Mouse (Mus musculus) embryonic facial prominence, embryonic 11.5 days (tissue): ENCODE measurements at regions not wholly inside any gene's neighbourhood (a gene's known extent, or its start where the extent isn't known, plus 50 kb on each side); places are given as distances from the start of the nearest gene placed in this dataset.

Source experiments
- ATAC-seq: fragments of 200-750 bp; cut with Nextera tagmentation; replicated peaks from 2 replicates; pipeline ENCODE4 v1.8.0; 2017; ENCODE audit warnings: low read depth; ENCODE audit not compliant: insufficient number of reproducible peaks, low FRiP score, low TSS enrichment
- DNase-seq: peaks from one replicate; pipeline ENCODE4 v3.0.0-alpha.2; 2015; ENCODE audit warnings: low spot score
- H3K27ac ChIP-seq: fragments of 300-500 bp; sonication (generic); replicated peaks from 2 replicates; pipeline ENCODE4 v1.5.1; 2014; ENCODE audit warnings: mild to moderate bottlenecking, low read depth, low read length, control low read depth
- H3K27me3 ChIP-seq: fragments of 300-500 bp; sonication (generic); 2 replicates; pipeline ENCODE4 v1.6.1; 2014; ENCODE audit warnings: mild to moderate bottlenecking, low read length, moderate library complexity, mixed read lengths; ENCODE audit not compliant: control insufficient read depth, insufficient read depth
- H3K36me3 ChIP-seq: fragments of 300-500 bp; sonication (generic); replicated peaks from 2 replicates; pipeline ENCODE4 v1.6.1; 2014; ENCODE audit warnings: low read depth, mild to moderate bottlenecking, low read length, moderate library complexity, mixed read lengths; ENCODE audit not compliant: control insufficient read depth, insufficient read depth
- H3K4me1 ChIP-seq: fragments of 300-500 bp; sonication (generic); 2 replicates; pipeline ENCODE4 v1.6.1; 2014; ENCODE audit warnings: low read length, mixed read lengths; ENCODE audit not compliant: control insufficient read depth, insufficient read depth
- H3K4me2 ChIP-seq: fragments of 300-500 bp; sonication (generic); 2 replicates; pipeline ENCODE4 v1.6.1; 2014; ENCODE audit warnings: low read depth, mild to moderate bottlenecking, control low read depth, low read length, moderate library complexity
- H3K4me3 ChIP-seq: fragments of 300-500 bp; sonication (generic); 2 replicates; pipeline ENCODE4 v1.5.1; 2014; ENCODE audit warnings: low read depth, low read length, control low read depth
- H3K9ac ChIP-seq: fragments of 300-500 bp; sonication (generic); replicated peaks from 2 replicates; pipeline ENCODE4 v1.6.1; 2014; ENCODE audit warnings: mild to moderate bottlenecking, control low read depth, low read length
- H3K9me3 ChIP-seq: fragments of 300-500 bp; sonication (generic); replicated peaks from 2 replicates; pipeline ENCODE4 v1.6.1; 2016; ENCODE audit warnings: mild to moderate bottlenecking, low read length, inconsistent platforms, mixed read lengths; ENCODE audit not compliant: control insufficient read depth
- WGBS: fragments of 180-500 bp; shearing (Covaris S2); extraction: QIAGEN DNeasy Blood & Tissue Kit; methylation state at CpG from one replicate; pipeline ENCODE4 v1.1.7; 2014; 5-methylcytosine and 5-hydroxymethylcytosine counted together

GRCm38 (mm10) chr9:61170921-61171320 lies 201.2 kb upstream of the Tle3 start:
- H3K9ac ChIP-seq = no peak overlapping the region
- no peaks in the 10 kb centered on the region for H3K27me3 ChIP-seq
- WGBS = 90% methylated on average over 6 of the region's 6 CpGs
- H3K4me3 ChIP-seq = no peak overlapping the region
- no peak overlapping the region for H3K4me2 ChIP-seq
- H3K9me3 ChIP-seq = no peaks in the 10 kb centered on the region
- H3K36me3 ChIP-seq = no peaks in the 10 kb centered on the region
- ATAC-seq (no peak), DNase-seq (no peak)
- no peaks in the 10 kb centered on the region for H3K4me1 ChIP-seq
- H3K27ac ChIP-seq = no peak overlapping the region

- no peaks in the 10 kb centered on the region for H3K36me3 ChIP-seq
- no peak overlapping the region for H3K9ac ChIP-seq
- DNase-seq = no peak
- H3K27me3 ChIP-seq = no peaks in the 10 kb centered on the region
- no peak overlapping the region for H3K4me2 ChIP-seq
- no peak for ATAC-seq
- no peaks in the 10 kb centered on the region for H3K9me3 ChIP-seq
- H3K27ac ChIP-seq = no peak overlapping the region
- no peak overlapping the region for H3K4me3 ChIP-seq
- no peaks in the 10 kb centered on the region for H3K4me1 ChIP-seq
Measured at GRCm38 (mm10) chr9:61172421-61172820, 199.7 kb upstream of the Tle3 start.

DNA sequence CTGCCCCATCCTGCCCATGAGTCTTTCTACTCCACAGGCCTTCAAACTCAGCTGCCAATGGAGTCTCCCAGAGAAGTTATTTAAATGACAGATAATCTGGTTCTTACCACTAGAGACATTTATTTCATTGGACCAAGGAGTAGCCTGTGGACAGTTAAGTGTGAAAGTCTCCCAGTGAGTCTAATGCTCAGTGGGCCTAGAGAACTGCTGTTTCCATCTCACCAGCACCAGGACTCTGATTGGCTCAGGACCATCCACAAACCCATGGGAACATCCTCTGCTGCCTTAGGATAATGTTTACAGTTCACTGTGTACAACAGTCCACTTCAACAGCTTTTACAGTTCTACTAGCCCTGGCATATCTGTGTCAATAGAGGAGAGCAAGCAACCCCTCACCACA lies 198.6 kb upstream of the Tle3 start:
- ATAC-seq (no peak), DNase-seq (no peak)
- H3K27me3 ChIP-seq = no peaks in the 10 kb centered on the region
- no peak overlapping the region for H3K27ac ChIP-seq
- no peaks in the 10 kb centered on the region for H3K9me3 ChIP-seq
- no peak overlapping the region for H3K4me3 ChIP-seq
- no peak overlapping the region for H3K4me2 ChIP-seq
- no peaks in the 10 kb centered on the region for H3K36me3 ChIP-seq
- H3K9ac ChIP-seq = no peak overlapping the region
- no peaks in the 10 kb centered on the region for H3K4me1 ChIP-seq

DNA sequence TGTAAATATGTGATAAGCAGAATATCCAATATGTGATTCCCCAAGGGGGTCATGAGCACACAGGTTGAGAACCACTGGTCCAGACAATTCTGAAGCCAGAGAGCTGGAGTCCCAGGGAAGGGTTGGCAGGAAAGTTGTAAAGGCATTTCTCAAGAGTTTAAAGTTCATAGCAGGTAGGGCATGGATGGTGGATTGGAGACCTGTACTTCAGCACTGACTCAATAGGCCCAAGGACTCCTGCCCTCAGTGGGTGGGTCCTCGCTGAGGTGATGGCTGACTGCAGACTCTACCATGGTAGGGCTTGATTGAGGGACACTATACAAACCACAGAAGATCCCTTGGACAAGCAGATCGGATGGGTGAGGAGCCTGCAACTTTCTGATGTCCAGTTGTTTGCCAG lies 196.8 kb upstream of the Tle3 start:
- no peaks in the 10 kb centered on the region for H3K27me3 ChIP-seq
- H3K27ac ChIP-seq = no peak overlapping the region
- DNase-seq (no peak), ATAC-seq (no peak)
- no peaks in the 10 kb centered on the region for H3K36me3 ChIP-seq
- no peak overlapping the region for H3K4me3 ChIP-seq
- H3K4me1 ChIP-seq = no peaks in the 10 kb centered on the region
- no peaks in the 10 kb centered on the region for H3K9me3 ChIP-seq
- no peak overlapping the region for H3K4me2 ChIP-seq
- no peak overlapping the region for H3K9ac ChIP-seq
- WGBS = 90% methylated on average over 2 of the region's 2 CpGs

- H3K27ac ChIP-seq = no peak overlapping the region
- no peak overlapping the region for H3K4me2 ChIP-seq
- no peak for ATAC-seq
- no peak overlapping the region for H3K9ac ChIP-seq
- no peak overlapping the region for H3K4me3 ChIP-seq
- no peak for DNase-seq
- 94% methylated on average over 3 of the region's 3 CpGs for WGBS
- no peaks in the 10 kb centered on the region for H3K9me3 ChIP-seq
- no peaks in the 10 kb centered on the region for H3K4me1 ChIP-seq
- no peaks in the 10 kb centered on the region for H3K27me3 ChIP-seq
- no peaks in the 10 kb centered on the region for H3K36me3 ChIP-seq
Measured at GRCm38 (mm10) chr9:61176856-61177255, 195.3 kb upstream of the Tle3 start.

- 60% methylated on average over 8 of the region's 8 CpGs for WGBS
- Histone ChIP-seq H3K27me3 (no peaks in the 10 kb centered on the region), H3K4me2 (no peak overlapping the region), H3K4me3 (no peak overlapping the region), H3K9me3 (no peaks in the 10 kb centered on the region), H3K36me3 (no peaks in the 10 kb centered on the region), H3K27ac (no peak overlapping the region), H3K4me1 (no peaks in the 10 kb centered on the region), H3K9ac (no peak overlapping the region)
- DNase-seq = no peak
- no peak for ATAC-seq
Measured at GRCm38 (mm10) chr9:61186541-61187420, 185.4 kb upstream of the Tle3 start.

- H3K27me3 ChIP-seq = no peaks in the 10 kb centered on the region
- DNase-seq = no peak
Measured at GRCm38 (mm10) chr9:61187713-61188399, 184.3 kb upstream of the Tle3 start.

DNA sequence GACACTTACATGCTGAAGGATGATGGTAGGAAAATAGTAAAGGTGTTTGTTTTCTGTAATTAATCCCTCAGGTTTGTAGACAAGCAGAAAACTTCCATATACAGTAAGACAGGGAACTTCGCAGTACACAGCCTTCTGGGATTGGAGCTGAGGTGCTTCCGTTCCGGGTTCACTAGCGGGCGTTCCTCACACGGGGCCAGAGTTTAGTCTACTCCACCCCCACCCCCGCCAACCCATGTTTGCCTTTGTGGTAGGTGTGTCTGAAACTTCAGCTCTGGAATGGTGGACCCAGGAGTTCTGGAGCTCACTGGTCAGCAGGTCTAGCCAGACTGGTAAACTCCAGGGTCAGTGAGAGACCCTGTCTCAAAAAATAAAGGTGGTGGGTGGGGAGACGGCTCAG lies 182.9 kb upstream of the Tle3 start:
- no peak overlapping the region for H3K4me2 ChIP-seq
- H3K9ac ChIP-seq = no peak overlapping the region
- no peaks in the 10 kb centered on the region for H3K9me3 ChIP-seq
- no peaks in the 10 kb centered on the region for H3K4me1 ChIP-seq
- DNase-seq (no peak), ATAC-seq (no peak)
- H3K27me3 ChIP-seq = no peaks in the 10 kb centered on the region
- H3K36me3 ChIP-seq = no peaks in the 10 kb centered on the region
- WGBS = 90% methylated on average over 8 of the region's 8 CpGs
- H3K27ac ChIP-seq = no peak overlapping the region
- no peak overlapping the region for H3K4me3 ChIP-seq

More at GRCm38 (mm10) chr9:61187713-61188399, 184.3 kb upstream of the Tle3 start:
- Histone ChIP-seq H3K36me3 (no peaks in the 10 kb centered on the region), H3K27ac (no peak overlapping the region), H3K4me1 (no peaks in the 10 kb centered on the region), H3K9me3 (no peaks in the 10 kb centered on the region), H3K4me2 (no peak overlapping the region), H3K4me3 (no peak overlapping the region), H3K9ac (no peak overlapping the region)
- ATAC-seq = no peak
- 77% methylated on average over 3 of the region's 3 CpGs for WGBS
